Mouse (Mus musculus): ENCODE measurements around the gene Utp20. TPM values are rescaled to one million over a fixed set of nuclear protein-coding genes. Genes with fewer than 3 reads are reported as not detected.

Gene Utp20
- total and polyA plus RNA-seq, 2 experiments from 2014 or later = 3.8 to 5.0 TPM

DNA sequence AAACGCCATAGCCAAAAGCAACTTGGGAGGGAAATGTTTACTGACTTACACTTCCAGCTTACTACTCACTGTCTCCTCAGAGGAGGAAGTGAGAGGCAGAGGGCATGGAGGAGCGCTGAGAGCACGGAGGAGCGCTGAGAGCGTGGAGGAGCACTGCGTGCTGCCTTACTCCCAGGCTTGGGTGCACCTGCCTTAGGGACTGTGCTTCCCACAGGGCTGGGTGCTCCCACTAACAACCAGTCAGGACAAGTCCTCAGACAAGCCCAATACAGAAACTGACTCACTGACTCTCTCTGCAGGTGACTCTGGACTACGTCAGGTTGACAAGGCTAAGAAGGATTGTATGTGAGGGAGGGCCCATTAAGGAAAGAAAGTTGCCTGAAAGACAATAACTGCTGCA is 27.2 kb downstream of the Utp20 start:
- no peak for TF ChIP-seq CTCF (IDR thresholded peaks at IDR 0.05; ENCODE audit: low read depth)
- no peak for TF ChIP-seq EP300 (IDR thresholded peaks at IDR 0.05; ENCODE audit: low read depth)
- no peak overlapping the region for H3K27ac ChIP-seq (ENCODE audit: low read depth)
- no peak overlapping the region for H3K4me2 ChIP-seq (ENCODE audit: low read depth, low read length)
- no peak for ATAC-seq (ENCODE audit: insufficient read depth, low read depth)
- no peaks in the 10 kb centered on the region for H3K4me1 ChIP-seq (ENCODE audit: control insufficient read depth, insufficient read depth)
- H3K27me3 ChIP-seq (ENCODE audit: control insufficient read depth, insufficient read depth, low read length) = no peaks in the 10 kb centered on the region
- WGBS = 86% methylated on average over 7 of the region's 7 CpGs
- H3K9ac ChIP-seq (replicated peaks; ENCODE audit: low read depth, low read length) = no peak overlapping the region
- no peak for DNase-seq (ENCODE audit: low spot score)
- no peak overlapping the region for H3K4me3 ChIP-seq (ENCODE audit: low read depth, low read length)
- peaks cover 58% of the 10 kb centered on the region for H3K36me3 ChIP-seq (replicated peaks; ENCODE audit: control insufficient read depth, insufficient read depth, low read length)
- H3K9me3 ChIP-seq (replicated peaks; ENCODE audit: control insufficient read depth, low read length) = no peaks in the 10 kb centered on the region

DNA sequence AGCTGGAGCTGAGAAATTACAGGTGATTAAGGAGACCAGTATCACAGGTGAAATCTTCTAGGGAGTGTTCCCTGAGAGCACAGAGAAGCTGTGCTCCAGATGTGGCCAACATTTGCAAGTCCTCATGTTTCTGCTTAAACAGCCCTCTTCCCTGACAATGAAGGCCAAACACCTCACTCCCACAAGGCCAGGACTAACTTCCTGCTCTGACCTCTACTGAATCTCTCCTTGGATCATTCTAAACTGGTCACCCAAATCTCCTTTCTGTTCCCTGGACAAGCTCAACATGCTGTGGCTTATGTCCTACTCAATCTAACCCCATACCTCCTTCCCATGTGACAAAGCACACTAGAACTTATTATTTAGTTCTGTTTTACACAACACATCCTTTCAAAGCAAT is 29.2 kb downstream of the Utp20 start:
- H3K9me3 ChIP-seq (replicated peaks; ENCODE audit: control insufficient read depth, low read length) = no peaks in the 10 kb centered on the region
- no peaks in the 10 kb centered on the region for H3K27me3 ChIP-seq (ENCODE audit: control insufficient read depth, insufficient read depth, low read length)
- DNase-seq (ENCODE audit: low spot score) (no peak), ATAC-seq (ENCODE audit: insufficient read depth, low read depth) (no peak)
- H3K9ac ChIP-seq (replicated peaks; ENCODE audit: low read depth, low read length) = no peak overlapping the region
- H3K4me2 ChIP-seq (ENCODE audit: low read depth, low read length) = no peak overlapping the region
- H3K36me3 ChIP-seq (replicated peaks; ENCODE audit: control insufficient read depth, insufficient read depth, low read length) = peaks cover 72% of the 10 kb centered on the region
- TF ChIP-seq EP300 (IDR thresholded peaks at IDR 0.05; ENCODE audit: low read depth) (no peak), CTCF (IDR thresholded peaks at IDR 0.05; ENCODE audit: low read depth) (no peak)
- no peaks in the 10 kb centered on the region for H3K4me1 ChIP-seq (ENCODE audit: control insufficient read depth, insufficient read depth)
- no peak overlapping the region for H3K27ac ChIP-seq (ENCODE audit: low read depth)
- no peak overlapping the region for H3K4me3 ChIP-seq (ENCODE audit: low read depth, low read length)

DNA sequence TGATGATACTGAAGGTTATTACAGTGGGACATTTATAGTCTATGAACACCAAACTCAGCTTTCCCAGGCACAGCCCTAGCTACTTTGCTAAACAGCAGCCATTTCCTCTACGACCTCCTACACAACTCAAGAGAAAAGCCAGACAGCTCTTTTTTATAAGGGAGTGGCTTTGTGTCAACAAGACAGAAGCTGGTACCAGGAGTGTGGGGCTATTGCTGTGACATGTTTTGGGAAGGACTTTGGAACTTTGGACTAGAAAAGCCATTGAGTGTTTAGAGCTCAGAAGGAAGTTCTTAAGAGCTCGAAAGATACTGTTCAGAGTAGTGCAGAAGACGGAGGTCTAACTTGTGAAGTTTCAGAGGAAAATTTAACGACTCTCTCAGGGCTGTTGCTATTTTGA is 29.7 kb downstream of the Utp20 start:
- H3K9me3 ChIP-seq (replicated peaks; ENCODE audit: control insufficient read depth, low read length) = no peaks in the 10 kb centered on the region
- H3K36me3 ChIP-seq (replicated peaks; ENCODE audit: control insufficient read depth, insufficient read depth, low read length) = peaks cover 76% of the 10 kb centered on the region
- H3K4me3 ChIP-seq (ENCODE audit: low read depth, low read length) = no peak overlapping the region
- ATAC-seq (ENCODE audit: insufficient read depth, low read depth) (no peak), DNase-seq (ENCODE audit: low spot score) (no peak)
- H3K9ac ChIP-seq (replicated peaks; ENCODE audit: low read depth, low read length) = no peak overlapping the region
- no peak overlapping the region for H3K27ac ChIP-seq (ENCODE audit: low read depth)
- WGBS = 72% methylated on average over 4 of the region's 4 CpGs
- no peak overlapping the region for H3K4me2 ChIP-seq (ENCODE audit: low read depth, low read length)
- TF ChIP-seq EP300 (IDR thresholded peaks at IDR 0.05; ENCODE audit: low read depth) (no peak), CTCF (IDR thresholded peaks at IDR 0.05; ENCODE audit: low read depth) (no peak)
- H3K4me1 ChIP-seq (ENCODE audit: control insufficient read depth, insufficient read depth) = no peaks in the 10 kb centered on the region
- no peaks in the 10 kb centered on the region for H3K27me3 ChIP-seq (ENCODE audit: control insufficient read depth, insufficient read depth, low read length)

DNA sequence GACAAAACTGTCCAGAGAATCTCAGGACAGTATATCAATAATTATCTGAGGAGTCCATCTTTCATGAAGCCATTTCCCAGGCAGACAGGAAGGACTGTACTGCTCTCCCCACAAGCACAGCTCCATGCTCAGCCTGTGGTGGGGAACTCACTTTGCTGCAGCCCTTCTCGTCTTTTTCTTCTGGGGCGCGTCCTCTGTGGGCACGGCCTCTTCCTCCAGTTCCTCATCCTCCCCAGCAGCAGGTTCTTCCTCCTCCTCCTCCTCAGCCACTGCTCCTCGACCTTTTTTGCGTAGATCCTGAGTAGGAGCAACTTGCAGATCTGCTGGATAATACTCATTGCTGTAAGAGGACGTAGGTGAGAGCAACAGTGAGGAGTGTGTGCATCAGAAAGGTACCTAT is 31.4 kb downstream of the Utp20 start:
- H3K36me3 ChIP-seq (replicated peaks; ENCODE audit: control insufficient read depth, insufficient read depth, low read length) = peaks cover 82% of the 10 kb centered on the region
- WGBS = 86% methylated on average over 7 of the region's 7 CpGs
- no peaks in the 10 kb centered on the region for H3K9me3 ChIP-seq (replicated peaks; ENCODE audit: control insufficient read depth, low read length)
- no peak for TF ChIP-seq CTCF (IDR thresholded peaks at IDR 0.05; ENCODE audit: low read depth)
- no peak for TF ChIP-seq EP300 (IDR thresholded peaks at IDR 0.05; ENCODE audit: low read depth)
- H3K4me3 ChIP-seq (ENCODE audit: low read depth, low read length) = no peak overlapping the region
- H3K4me2 ChIP-seq (ENCODE audit: low read depth, low read length) = no peak overlapping the region
- DNase-seq (ENCODE audit: low spot score) (no peak), ATAC-seq (ENCODE audit: insufficient read depth, low read depth) (no peak)
- no peaks in the 10 kb centered on the region for H3K4me1 ChIP-seq (ENCODE audit: control insufficient read depth, insufficient read depth)
- H3K9ac ChIP-seq (replicated peaks; ENCODE audit: low read depth, low read length) = no peak overlapping the region
- H3K27me3 ChIP-seq (ENCODE audit: control insufficient read depth, insufficient read depth, low read length) = no peaks in the 10 kb centered on the region
- H3K27ac ChIP-seq (ENCODE audit: low read depth) = no peak overlapping the region

DNA sequence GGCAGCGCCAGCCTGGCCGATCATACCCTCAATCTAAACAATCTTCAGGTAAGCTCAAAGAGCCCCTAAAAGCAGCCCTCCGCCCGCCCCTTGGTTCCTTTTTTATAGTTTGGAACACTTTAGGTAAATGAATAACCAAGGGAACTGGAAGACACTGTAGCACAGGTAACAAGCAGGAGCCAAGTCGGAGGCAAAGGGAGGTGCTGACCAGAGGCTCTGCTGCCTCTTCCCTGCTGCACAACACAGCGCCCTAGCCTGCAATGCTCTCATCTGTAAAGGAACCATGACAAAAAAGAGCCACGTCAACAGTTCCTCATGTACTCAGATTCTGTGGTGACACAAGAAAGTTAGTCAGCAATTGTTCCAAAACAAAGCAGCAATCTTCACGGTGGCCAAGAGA is 32.0 kb downstream of the Utp20 start:
- TF ChIP-seq CTCF (IDR thresholded peaks at IDR 0.05; ENCODE audit: low read depth) = no peak
- no peak for TF ChIP-seq EP300 (IDR thresholded peaks at IDR 0.05; ENCODE audit: low read depth)
- H3K4me3 ChIP-seq (ENCODE audit: low read depth, low read length) = no peak overlapping the region
- DNase-seq (ENCODE audit: low spot score) (no peak), ATAC-seq (ENCODE audit: insufficient read depth, low read depth) (no peak)
- WGBS = 88% methylated on average over 8 of the region's 8 CpGs
- H3K36me3 ChIP-seq (replicated peaks; ENCODE audit: control insufficient read depth, insufficient read depth, low read length) = peaks cover 82% of the 10 kb centered on the region
- no peak overlapping the region for H3K9ac ChIP-seq (replicated peaks; ENCODE audit: low read depth, low read length)
- no peak overlapping the region for H3K4me2 ChIP-seq (ENCODE audit: low read depth, low read length)
- no peak overlapping the region for H3K27ac ChIP-seq (ENCODE audit: low read depth)
- H3K27me3 ChIP-seq (ENCODE audit: control insufficient read depth, insufficient read depth, low read length) = no peaks in the 10 kb centered on the region
- H3K4me1 ChIP-seq (ENCODE audit: control insufficient read depth, insufficient read depth) = no peaks in the 10 kb centered on the region
- H3K9me3 ChIP-seq (replicated peaks; ENCODE audit: control insufficient read depth, low read length) = no peaks in the 10 kb centered on the region

GRCm38 (mm10) chr10:88793671-88794070 is 32.9 kb downstream of the Utp20 start:
- Histone ChIP-seq H3K4me1 (ENCODE audit: control insufficient read depth, insufficient read depth) (no peaks in the 10 kb centered on the region), H3K27ac (ENCODE audit: low read depth) (no peak overlapping the region), H3K9me3 (replicated peaks; ENCODE audit: control insufficient read depth, low read length) (no peaks in the 10 kb centered on the region), H3K27me3 (ENCODE audit: control insufficient read depth, insufficient read depth, low read length) (no peaks in the 10 kb centered on the region), H3K9ac (replicated peaks; ENCODE audit: low read depth, low read length) (no peak overlapping the region), H3K36me3 (replicated peaks; ENCODE audit: control insufficient read depth, insufficient read depth, low read length) (peaks cover 78% of the 10 kb centered on the region), H3K4me2 (ENCODE audit: low read depth, low read length) (no peak overlapping the region), H3K4me3 (ENCODE audit: low read depth, low read length) (no peak overlapping the region)
- DNase-seq (ENCODE audit: low spot score) (no peak), ATAC-seq (ENCODE audit: insufficient read depth, low read depth) (no peak)
- TF ChIP-seq CTCF (IDR thresholded peaks at IDR 0.05; ENCODE audit: low read depth) = no peak
- TF ChIP-seq EP300 (IDR thresholded peaks at IDR 0.05; ENCODE audit: low read depth) = no peak

Data from heart, postnatal 0 days (tissue).